Mouse (Mus musculus) neutrophil, adult 65 days (primary cell): ENCODE data around the gene Neurod6. TPM values are rescaled to one million over a fixed set of nuclear protein-coding genes. Genes with fewer than 3 reads are reported as not detected.

Experiments
- total RNA-seq: library from RNA; stranded (reverse); gene quantifications from 2 replicates; pipeline ENCODE4 v1.2.4, GENCODE M21; 2023

The Neurod6 gene
- total RNA-seq = not detected in 2 replicates

DNA sequence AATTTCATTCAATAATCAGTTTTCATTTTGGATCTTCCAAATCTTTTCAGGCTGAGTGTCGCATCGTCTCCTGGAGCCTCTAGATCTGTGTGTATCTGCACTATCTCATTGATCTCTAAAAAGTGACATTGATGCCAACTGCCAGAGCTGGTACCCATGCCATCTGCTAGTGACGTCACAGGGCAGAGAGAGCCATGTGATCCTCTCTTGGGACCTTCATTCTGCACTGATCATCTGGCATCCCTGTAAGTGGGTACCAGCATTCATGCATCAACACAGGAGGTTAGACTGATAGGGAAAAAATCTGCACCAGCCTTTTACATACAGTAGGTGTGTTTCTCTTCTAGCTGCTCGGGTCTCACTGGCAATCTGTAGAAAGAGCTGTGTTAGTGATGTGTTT, at the start of gene Neurod6:
Gene Neurod6, minus strand, starts transcription at position 290 of the 400 bp plus-strand sequence.

Other genes with a start within 250 kb of the Neurod6 start
- gene Adcyap1r1, start 229.3 kb downstream of the Neurod6 start, total RNA-seq = not detected in 2 replicates
- not detected in 2 replicates for gene Itprid1, start 155.6 kb upstream of the Neurod6 start, total RNA-seq